In genomic region chr9:40834569-40834968, GRCm38 (mm10) we compare ENCODE assay signal across 8 mouse cellular contexts. TPM values are rescaled to one million over a fixed set of nuclear protein-coding genes. Genes with fewer than 3 reads are reported as not detected.
DNase-seq lines count a peak whose midpoint lies in the region; ATAC-seq and TF ChIP-seq lines count a peak whose summit lies in the region.

No protein-coding gene starts in this region.

- TF ChIP-seq CTCF in cerebellum, adult 2 months (IDR thresholded peaks at IDR 0.05; ENCODE audit: borderline replicate concordance, insufficient read depth, low read depth, low read length) = peak; percentile 91

- no peaks in the 10 kb centered on the region for H3K4me1 ChIP-seq in liver, embryonic 12.5 days
- no peaks in the 10 kb centered on the region for H3K4me1 ChIP-seq in cerebellum, adult 2 months (ENCODE audit: control insufficient read depth, insufficient read depth, low read length)
- no peaks in the 10 kb centered on the region for H3K4me1 ChIP-seq in liver, embryonic 13.5 days (replicated peaks)

- no peak overlapping the region for H3K9ac ChIP-seq in liver, embryonic 12.5 days
- no peak overlapping the region for H3K9ac ChIP-seq in liver, embryonic 13.5 days

- no peaks in the 10 kb centered on the region for H3K36me3 ChIP-seq in liver, embryonic 12.5 days
- H3K36me3 ChIP-seq in liver, embryonic 13.5 days = no peaks in the 10 kb centered on the region

- DNase-seq in liver = peak; percentile 78
- peak; percentile 71 to 84 for DNase-seq in cerebellum, adult 2 months
- peak; percentile 75 to 79 for DNase-seq in frontal cortex, postnatal 25 days (ENCODE audit: low spot score in 2 of 2)
- DNase-seq in kidney, adult 8-10 months = peak; percentile 22 to 79
- peak; percentile 34 for DNase-seq in liver, embryonic 13.5 days
- peak; percentile 47 for DNase-seq in testis, postnatal 14 days (ENCODE audit: low spot score)

- no peak overlapping the region for H3K4me3 ChIP-seq in liver, embryonic 12.5 days
- H3K4me3 ChIP-seq in cerebellum, adult 2 months (replicated peaks; ENCODE audit: insufficient read depth, low read depth, low read length) = no peak overlapping the region
- H3K4me3 ChIP-seq in liver, embryonic 13.5 days (replicated peaks) = no peak overlapping the region

- no peak overlapping the region for H3K27ac ChIP-seq in liver, embryonic 12.5 days
- H3K27ac ChIP-seq in cerebellum, adult 2 months (ENCODE audit: insufficient read depth, low read length) = no peak overlapping the region
- H3K27ac ChIP-seq in liver, embryonic 13.5 days = no peak overlapping the region

- ATAC-seq in liver, embryonic 12.5 days = no peak
- no peak for ATAC-seq in liver, embryonic 13.5 days (ENCODE audit: low read depth)
- ATAC-seq in neutrophil, adult 5-6 weeks (ENCODE audit: extremely low read depth, insufficient number of reproducible peaks, low FRiP score, poor library complexity, severe bottlenecking) = peak; percentile 93

- no peak for TF ChIP-seq POLR2A in cerebellum, adult 2 months (IDR thresholded peaks at IDR 0.05; ENCODE audit: borderline replicate concordance, insufficient read depth, low read length)

- H3K27me3 ChIP-seq in liver, embryonic 12.5 days (replicated peaks) = no peaks in the 10 kb centered on the region
- no peaks in the 10 kb centered on the region for H3K27me3 ChIP-seq in cerebellum, adult 2 months (ENCODE audit: control insufficient read depth, insufficient read depth, low read length)
- no peaks in the 10 kb centered on the region for H3K27me3 ChIP-seq in liver, embryonic 13.5 days

- WGBS in liver, embryonic 12.5 days (ENCODE audit: insufficient replicate concordance) = 2% methylated on average over 12 of the region's 12 CpGs
- 6% methylated on average over 12 of the region's 12 CpGs for WGBS in cerebellum, adult 2 months
- 6% methylated on average over 12 of the region's 12 CpGs for WGBS in liver, embryonic 13.5 days (ENCODE audit: insufficient replicate concordance)

- H3K9me3 ChIP-seq in liver, embryonic 12.5 days (replicated peaks) = no peaks in the 10 kb centered on the region
- no peaks in the 10 kb centered on the region for H3K9me3 ChIP-seq in liver, embryonic 13.5 days (replicated peaks)

- no peak overlapping the region for H3K4me2 ChIP-seq in liver, embryonic 12.5 days
- H3K4me2 ChIP-seq in liver, embryonic 13.5 days = no peak overlapping the region

RNA-seq across cellular contexts. Expression of gene Hspa8, which starts 33.8 kb away (rescaled TPM):
- polyA plus RNA-seq in liver, embryonic 12.5 days (2016; fragmentation: Nextera tagmentation; extraction: Ambion mirVana) = 2,428 and 2,723 TPM in 2 replicates
- polyA plus RNA-seq in cerebellum, adult 2 months (2012; rRNA removed) = 2,645 and 2,703 TPM in 2 replicates
- polyA plus RNA-seq in liver, embryonic 13.5 days (2015; fragmentation: Nextera tagmentation; extraction: Ambion mirVana) = 1,780 and 2,224 TPM in 2 replicates
- 1,488 and 1,684 TPM in 2 replicates for total RNA-seq in neutrophil, adult 5-6 weeks (2017)

RNA-seq across cellular contexts. Expression of gene Bsx, which starts 39.4 kb away (rescaled TPM):
- not detected in 2 replicates for polyA plus RNA-seq in liver, embryonic 12.5 days (2016; fragmentation: Nextera tagmentation; extraction: Ambion mirVana)
- polyA plus RNA-seq in cerebellum, adult 2 months (2012; rRNA removed) = 0.03 and 0.08 TPM in 2 replicates
- polyA plus RNA-seq in liver, embryonic 13.5 days (2015; fragmentation: Nextera tagmentation; extraction: Ambion mirVana) = not detected in 2 replicates
- total RNA-seq in neutrophil, adult 5-6 weeks (2017) = not detected in 2 replicates
